Mouse (Mus musculus): Measurements from ENCODE around the gene Pla2g4c. TPM values are rescaled to one million over a fixed set of nuclear protein-coding genes. Genes with fewer than 3 reads are reported as not detected.

Gene Pla2g4c
- polyA plus RNA-seq, 1 experiment from 2014 or later, result 1.1 TPM

- Histone ChIP-seq H3K9ac (replicated peaks; ENCODE audit: low read depth, low read length) (no peak overlapping the region), H3K4me2 (replicated peaks; ENCODE audit: low read depth, low read length) (no peak overlapping the region), H3K36me3 (ENCODE audit: control insufficient read depth, insufficient read depth, low read length) (peaks cover 45% of the 10 kb centered on the region), H3K9me3 (ENCODE audit: control insufficient read depth, low read depth, low read length) (no peaks in the 10 kb centered on the region), H3K27ac (ENCODE audit: low read length) (no peak overlapping the region), H3K4me3 (ENCODE audit: low read depth, low read length) (no peak overlapping the region), H3K4me1 (ENCODE audit: control insufficient read depth, insufficient read depth, low read length) (no peaks in the 10 kb centered on the region), H3K27me3 (ENCODE audit: control insufficient read depth, insufficient read depth, low read length) (no peaks in the 10 kb centered on the region)
- 91% methylated on average over 6 of the region's 6 CpGs for WGBS
- ATAC-seq (ENCODE audit: insufficient number of reproducible peaks, insufficient read depth, low FRiP score, low read depth), result no peak
These were observed 13.8 kb upstream of the Pla2g4c start for GRCm38 (mm10) chr7:13310493-13311199.

- Histone ChIP-seq H3K27me3 (ENCODE audit: control insufficient read depth, insufficient read depth, low read length) (no peaks in the 10 kb centered on the region), H3K36me3 (ENCODE audit: control insufficient read depth, insufficient read depth, low read length) (peaks cover 38% of the 10 kb centered on the region), H3K27ac (ENCODE audit: low read length) (no peak overlapping the region), H3K4me3 (ENCODE audit: low read depth, low read length) (no peak overlapping the region), H3K4me2 (replicated peaks; ENCODE audit: low read depth, low read length) (no peak overlapping the region), H3K9me3 (ENCODE audit: control insufficient read depth, low read depth, low read length) (no peaks in the 10 kb centered on the region), H3K4me1 (ENCODE audit: control insufficient read depth, insufficient read depth, low read length) (no peaks in the 10 kb centered on the region), H3K9ac (replicated peaks; ENCODE audit: low read depth, low read length) (no peak overlapping the region)
- 93% methylated on average over 4 of the region's 4 CpGs for WGBS
- no peak for ATAC-seq (ENCODE audit: insufficient number of reproducible peaks, insufficient read depth, low FRiP score, low read depth)
These were observed 13.1 kb upstream of the Pla2g4c start for GRCm38 (mm10) chr7:13311401-13311800.

- Histone ChIP-seq H3K27ac (ENCODE audit: low read length) (no peak overlapping the region), H3K27me3 (ENCODE audit: control insufficient read depth, insufficient read depth, low read length) (no peaks in the 10 kb centered on the region), H3K36me3 (ENCODE audit: control insufficient read depth, insufficient read depth, low read length) (peaks cover 20% of the 10 kb centered on the region), H3K9me3 (ENCODE audit: control insufficient read depth, low read depth, low read length) (no peaks in the 10 kb centered on the region), H3K4me1 (ENCODE audit: control insufficient read depth, insufficient read depth, low read length) (no peaks in the 10 kb centered on the region), H3K4me3 (ENCODE audit: low read depth, low read length) (no peak overlapping the region), H3K9ac (replicated peaks; ENCODE audit: low read depth, low read length) (no peak overlapping the region), H3K4me2 (replicated peaks; ENCODE audit: low read depth, low read length) (no peak overlapping the region)
- ATAC-seq (ENCODE audit: insufficient number of reproducible peaks, insufficient read depth, low FRiP score, low read depth), result 0 out of 2 replicates have a peak, but pooled peaks have one; percentile 56
- 66% methylated on average over 5 of the region's 5 CpGs for WGBS
These were observed 10.3 kb upstream of the Pla2g4c start for GRCm38 (mm10) chr7:13314095-13314597.

GRCm38 (mm10) chr7:13321424-13321823 lies 3.0 kb upstream of the Pla2g4c start:
- no peaks in the 10 kb centered on the region for H3K27me3 ChIP-seq (ENCODE audit: control insufficient read depth, insufficient read depth, low read length)
- H3K9me3 ChIP-seq (ENCODE audit: control insufficient read depth, low read depth, low read length), result no peaks in the 10 kb centered on the region
- WGBS, result 79% methylated on average over 3 of the region's 3 CpGs
- H3K4me3 ChIP-seq (ENCODE audit: low read depth, low read length), result no peak overlapping the region
- no peaks in the 10 kb centered on the region for H3K4me1 ChIP-seq (ENCODE audit: control insufficient read depth, insufficient read depth, low read length)
- H3K4me2 ChIP-seq (replicated peaks; ENCODE audit: low read depth, low read length), result no peak overlapping the region
- H3K36me3 ChIP-seq (ENCODE audit: control insufficient read depth, insufficient read depth, low read length), result no peaks in the 10 kb centered on the region
- no peak for ATAC-seq (ENCODE audit: insufficient number of reproducible peaks, insufficient read depth, low FRiP score, low read depth)
- no peak overlapping the region for H3K9ac ChIP-seq (replicated peaks; ENCODE audit: low read depth, low read length)
- H3K27ac ChIP-seq (ENCODE audit: low read length), result no peak overlapping the region

- Histone ChIP-seq H3K4me3 (ENCODE audit: low read depth, low read length) (no peak overlapping the region), H3K27me3 (ENCODE audit: control insufficient read depth, insufficient read depth, low read length) (no peaks in the 10 kb centered on the region), H3K4me1 (ENCODE audit: control insufficient read depth, insufficient read depth, low read length) (no peaks in the 10 kb centered on the region), H3K27ac (ENCODE audit: low read length) (no peak overlapping the region), H3K9ac (replicated peaks; ENCODE audit: low read depth, low read length) (no peak overlapping the region), H3K4me2 (replicated peaks; ENCODE audit: low read depth, low read length) (no peak overlapping the region), H3K36me3 (ENCODE audit: control insufficient read depth, insufficient read depth, low read length) (no peaks in the 10 kb centered on the region; the same call in 1 of the 2 replicates), H3K9me3 (ENCODE audit: control insufficient read depth, low read depth, low read length) (no peaks in the 10 kb centered on the region)
- WGBS, result 93% methylated on average over 2 of the region's 2 CpGs
- ATAC-seq (ENCODE audit: insufficient number of reproducible peaks, insufficient read depth, low FRiP score, low read depth), result no peak
These were observed 6.1 kb downstream of the Pla2g4c start for GRCm38 (mm10) chr7:13330575-13330974.

- H3K27ac ChIP-seq (ENCODE audit: low read length), result no peak overlapping the region
- no peak for ATAC-seq (ENCODE audit: insufficient number of reproducible peaks, insufficient read depth, low FRiP score, low read depth)
- no peaks in the 10 kb centered on the region for H3K9me3 ChIP-seq (ENCODE audit: control insufficient read depth, low read depth, low read length)
- H3K36me3 ChIP-seq (ENCODE audit: control insufficient read depth, insufficient read depth, low read length), result no peaks in the 10 kb centered on the region
- no peak overlapping the region for H3K4me3 ChIP-seq (ENCODE audit: low read depth, low read length)
- no peak overlapping the region for H3K4me2 ChIP-seq (replicated peaks; ENCODE audit: low read depth, low read length)
- H3K4me1 ChIP-seq (ENCODE audit: control insufficient read depth, insufficient read depth, low read length), result no peaks in the 10 kb centered on the region
- no peaks in the 10 kb centered on the region for H3K27me3 ChIP-seq (ENCODE audit: control insufficient read depth, insufficient read depth, low read length)
- no peak overlapping the region for H3K9ac ChIP-seq (replicated peaks; ENCODE audit: low read depth, low read length)
These were observed 31.5 kb downstream of the Pla2g4c start for GRCm38 (mm10) chr7:13355943-13356342.

- Histone ChIP-seq H3K36me3 (ENCODE audit: control insufficient read depth, insufficient read depth, low read length) (no peaks in the 10 kb centered on the region), H3K9me3 (ENCODE audit: control insufficient read depth, low read depth, low read length) (no peaks in the 10 kb centered on the region), H3K27ac (ENCODE audit: low read length) (no peak overlapping the region), H3K4me3 (ENCODE audit: low read depth, low read length) (no peak overlapping the region), H3K27me3 (ENCODE audit: control insufficient read depth, insufficient read depth, low read length) (no peaks in the 10 kb centered on the region), H3K4me1 (ENCODE audit: control insufficient read depth, insufficient read depth, low read length) (no peaks in the 10 kb centered on the region), H3K9ac (replicated peaks; ENCODE audit: low read depth, low read length) (no peak overlapping the region), H3K4me2 (replicated peaks; ENCODE audit: low read depth, low read length) (no peak overlapping the region)
- 82% methylated on average over 2 of the region's 2 CpGs for WGBS
- ATAC-seq (ENCODE audit: insufficient number of reproducible peaks, insufficient read depth, low FRiP score, low read depth), result no peak
These were observed 56.1 kb downstream of the Pla2g4c start for GRCm38 (mm10) chr7:13380588-13380987.

GRCm38 (mm10) chr7:13397832-13398231 lies 73.4 kb downstream of the Pla2g4c start, which contains the start of gene Cabp5:
Cabp5 (plus strand) TSS chr7:13398132.
- Histone ChIP-seq H3K36me3 (ENCODE audit: control insufficient read depth, insufficient read depth, low read length) (no peaks in the 10 kb centered on the region), H3K4me1 (ENCODE audit: control insufficient read depth, insufficient read depth, low read length) (no peaks in the 10 kb centered on the region), H3K27me3 (ENCODE audit: control insufficient read depth, insufficient read depth, low read length) (no peaks in the 10 kb centered on the region), H3K9ac (replicated peaks; ENCODE audit: low read depth, low read length) (no peak within 1 kb of the TSS), H3K4me2 (replicated peaks; ENCODE audit: low read depth, low read length) (no peak within 1 kb of the TSS), H3K9me3 (ENCODE audit: control insufficient read depth, low read depth, low read length) (no peaks in the 10 kb centered on the region), H3K4me3 (ENCODE audit: low read depth, low read length) (no peak within 1 kb of the TSS), H3K27ac (ENCODE audit: low read length) (no peak within 1 kb of the TSS)
- no peak for ATAC-seq (ENCODE audit: insufficient number of reproducible peaks, insufficient read depth, low FRiP score, low read depth)
- WGBS, result 77% methylated on average over 1 of the region's 1 CpGs
